Mouse (Mus musculus): ENCODE measurements around the gene Map3k10. TPM values are rescaled to one million over a fixed set of nuclear protein-coding genes. Genes with fewer than 3 reads are reported as not detected.
"Not testable (repeated sequence)": the region's sequence is repeated elsewhere in the genome, so short reads cannot be mapped to it uniquely, and the experiment has no call there.

The Map3k10 gene
- polyA plus RNA-seq, 1 experiment from 2014 or later: 22.2 TPM

GRCm38 (mm10) chr7:27650949-27651348 is 23.4 kb downstream of the Map3k10 start:
- H3K9me3 ChIP-seq: no peaks in the 10 kb centered on the region
- H3K27ac ChIP-seq: no peak overlapping the region
- peaks cover 5% of the 10 kb centered on the region; the same call in 1 of the 2 replicates for H3K4me1 ChIP-seq
- H3K36me3 ChIP-seq: peaks cover 4% of the 10 kb centered on the region; the same call in 1 of the 2 replicates
- peak overlapping the region; percentile 18; the same call in 1 of the 2 replicates for H3K4me2 ChIP-seq (replicated peaks)
- no peak overlapping the region for H3K9ac ChIP-seq
- peaks cover 24% of the 10 kb centered on the region for H3K27me3 ChIP-seq (replicated peaks)
- no peak for ATAC-seq (ENCODE audit: low FRiP score, low read depth)
- H3K4me3 ChIP-seq: no peak overlapping the region
- WGBS: 7% methylated on average over 10 of the region's 10 CpGs

- no peak overlapping the region for H3K9ac ChIP-seq
- ATAC-seq (ENCODE audit: low FRiP score, low read depth): no peak
- 92% methylated on average over 11 of the region's 11 CpGs for WGBS
- H3K27ac ChIP-seq: no peak overlapping the region
- H3K4me2 ChIP-seq (replicated peaks): no peak overlapping the region
- no peaks in the 10 kb centered on the region for H3K36me3 ChIP-seq
- H3K4me3 ChIP-seq: no peak overlapping the region
- no peaks in the 10 kb centered on the region for H3K9me3 ChIP-seq
- H3K27me3 ChIP-seq (replicated peaks): peaks cover 16% of the 10 kb centered on the region
- peaks cover 5% of the 10 kb centered on the region; the same call in 1 of the 2 replicates for H3K4me1 ChIP-seq
Observed at GRCm38 (mm10) chr7:27649723-27650122, 24.7 kb downstream of the Map3k10 start.

GRCm38 (mm10) chr7:27647281-27648002 is 27.0 kb downstream of the Map3k10 start:
- no peak overlapping the region for H3K4me3 ChIP-seq
- no peaks in the 10 kb centered on the region for H3K9me3 ChIP-seq
- H3K36me3 ChIP-seq: no peaks in the 10 kb centered on the region
- 84% methylated on average over 6 of the region's 6 CpGs for WGBS
- H3K27ac ChIP-seq: no peak overlapping the region
- no peak overlapping the region for H3K9ac ChIP-seq
- no peak overlapping the region for H3K4me2 ChIP-seq (replicated peaks)
- ATAC-seq (ENCODE audit: low FRiP score, low read depth): no peak
- peaks cover 3% of the 10 kb centered on the region for H3K27me3 ChIP-seq (replicated peaks)
- H3K4me1 ChIP-seq: no peaks in the 10 kb centered on the region

GRCm38 (mm10) chr7:27646516-27646915 is 27.9 kb downstream of the Map3k10 start:
- 85% methylated on average over 7 of the region's 7 CpGs for whole genome bisulfite sequencing
- no peak overlapping the region for H3K4me2 ChIP-seq (replicated peaks)
- H3K36me3 ChIP-seq: no peaks in the 10 kb centered on the region
- H3K9ac ChIP-seq: no peak overlapping the region
- ATAC-seq (ENCODE audit: low FRiP score, low read depth): no peak
- no peaks in the 10 kb centered on the region for H3K27me3 ChIP-seq (replicated peaks)
- H3K27ac ChIP-seq: no peak overlapping the region
- H3K9me3 ChIP-seq: no peaks in the 10 kb centered on the region
- H3K4me1 ChIP-seq: no peaks in the 10 kb centered on the region
- no peak overlapping the region for H3K4me3 ChIP-seq

GRCm38 (mm10) chr7:27644471-27644870 is 29.9 kb downstream of the Map3k10 start:
- Histone ChIP-seq H3K4me3 (no peak overlapping the region), H3K36me3 (0 out of 2 replicates have a peak, but pooled peaks cover under 1% of the 10 kb centered on the region), H3K27me3 (replicated peaks) (no peaks in the 10 kb centered on the region), H3K4me2 (replicated peaks) (no peak overlapping the region), H3K9ac (no peak overlapping the region), H3K4me1 (no peaks in the 10 kb centered on the region), H3K27ac (no peak overlapping the region), H3K9me3 (no peaks in the 10 kb centered on the region)
- no peak for ATAC-seq (ENCODE audit: low FRiP score, low read depth)
- WGBS: 68% methylated on average over 1 of the region's 1 CpGs

GRCm38 (mm10) chr7:27635094-27635493 is 39.3 kb downstream of the Map3k10 start:
- not testable (repeated sequence) for H3K27ac ChIP-seq; H3K9ac ChIP-seq; H3K9me3 ChIP-seq; H3K4me3 ChIP-seq; H3K4me2 ChIP-seq (replicated peaks); H3K27me3 ChIP-seq (replicated peaks); ATAC-seq (ENCODE audit: low FRiP score, low read depth); H3K4me1 ChIP-seq
- peaks cover 68% of the 10 kb centered on the region for H3K36me3 ChIP-seq
- 94% methylated on average over 2 of the region's 2 CpGs for WGBS

- no peaks in the 10 kb centered on the region for H3K27me3 ChIP-seq (replicated peaks)
- no peaks in the 10 kb centered on the region for H3K4me1 ChIP-seq
- WGBS: 95% methylated on average over 6 of the region's 6 CpGs
- H3K9me3 ChIP-seq: no peaks in the 10 kb centered on the region
- H3K27ac ChIP-seq: no peak overlapping the region
- peaks cover 70% of the 10 kb centered on the region for H3K36me3 ChIP-seq
- H3K9ac ChIP-seq: no peak overlapping the region
- H3K4me3 ChIP-seq: no peak overlapping the region
- no peak overlapping the region for H3K4me2 ChIP-seq (replicated peaks)
- ATAC-seq (ENCODE audit: low FRiP score, low read depth): no peak
Observed at GRCm38 (mm10) chr7:27634691-27635090, 39.7 kb downstream of the Map3k10 start.

- Histone ChIP-seq H3K36me3 (peaks cover 81% of the 10 kb centered on the region), H3K4me1 (no peaks in the 10 kb centered on the region), H3K4me2 (replicated peaks) (no peak overlapping the region), H3K4me3 (no peak overlapping the region), H3K27me3 (replicated peaks) (no peaks in the 10 kb centered on the region), H3K27ac (no peak overlapping the region), H3K9ac (no peak overlapping the region), H3K9me3 (no peaks in the 10 kb centered on the region)
- ATAC-seq (ENCODE audit: low FRiP score, low read depth): no peak
- WGBS: 90% methylated on average over 6 of the region's 6 CpGs
Observed at GRCm38 (mm10) chr7:27633166-27633565, 41.2 kb downstream of the Map3k10 start.

- no peak for ATAC-seq (ENCODE audit: low FRiP score, low read depth)
- Histone ChIP-seq H3K9ac (no peak overlapping the region), H3K4me3 (no peak overlapping the region), H3K27ac (no peak overlapping the region), H3K4me2 (replicated peaks) (no peak overlapping the region), H3K4me1 (no peaks in the 10 kb centered on the region), H3K27me3 (replicated peaks) (no peaks in the 10 kb centered on the region), H3K36me3 (peaks cover 81% of the 10 kb centered on the region), H3K9me3 (no peaks in the 10 kb centered on the region)
- 97% methylated on average over 4 of the region's 4 CpGs for WGBS
Observed at GRCm38 (mm10) chr7:27631439-27631838, 43.0 kb downstream of the Map3k10 start.

- WGBS: 96% methylated on average over 7 of the region's 7 CpGs
- H3K36me3 ChIP-seq: peaks cover 80% of the 10 kb centered on the region
Observed at GRCm38 (mm10) chr7:27628816-27629215, 45.6 kb downstream of the Map3k10 start.

GRCm38 (mm10) chr7:27628190-27628589 is 46.2 kb downstream of the Map3k10 start:
- H3K4me3 ChIP-seq: no peak overlapping the region
- no peak overlapping the region for H3K9ac ChIP-seq
- H3K27me3 ChIP-seq (replicated peaks): no peaks in the 10 kb centered on the region
- H3K9me3 ChIP-seq: no peaks in the 10 kb centered on the region
- 95% methylated on average over 6 of the region's 6 CpGs for WGBS
- peaks cover 83% of the 10 kb centered on the region for H3K36me3 ChIP-seq
- H3K4me2 ChIP-seq (replicated peaks): no peak overlapping the region
- H3K27ac ChIP-seq: no peak overlapping the region
- H3K4me1 ChIP-seq: no peaks in the 10 kb centered on the region
- ATAC-seq (ENCODE audit: low FRiP score, low read depth): no peak

More at GRCm38 (mm10) chr7:27628816-27629215, 45.6 kb downstream of the Map3k10 start:
- not testable (repeated sequence) for H3K9me3 ChIP-seq; H3K4me2 ChIP-seq (replicated peaks); H3K27ac ChIP-seq; H3K27me3 ChIP-seq (replicated peaks); ATAC-seq (ENCODE audit: low FRiP score, low read depth); H3K4me3 ChIP-seq; H3K9ac ChIP-seq; H3K4me1 ChIP-seq

GRCm38 (mm10) chr7:27627707-27628106 is 46.7 kb downstream of the Map3k10 start:
- no peak overlapping the region for H3K4me2 ChIP-seq (replicated peaks)
- no peaks in the 10 kb centered on the region for H3K27me3 ChIP-seq (replicated peaks)
- H3K9me3 ChIP-seq: no peaks in the 10 kb centered on the region
- no peak for ATAC-seq (ENCODE audit: low FRiP score, low read depth)
- H3K4me3 ChIP-seq: no peak overlapping the region
- H3K36me3 ChIP-seq: peaks cover 79% of the 10 kb centered on the region
- no peak overlapping the region for H3K9ac ChIP-seq
- H3K4me1 ChIP-seq: no peaks in the 10 kb centered on the region
- H3K27ac ChIP-seq: no peak overlapping the region
- 90% methylated on average over 7 of the region's 7 CpGs for WGBS

GRCm38 (mm10) chr7:27624967-27625366 is 49.4 kb downstream of the Map3k10 start:
- ATAC-seq (ENCODE audit: low FRiP score, low read depth): no peak
- no peaks in the 10 kb centered on the region for H3K4me1 ChIP-seq
- no peak overlapping the region for H3K4me3 ChIP-seq
- peaks cover 78% of the 10 kb centered on the region for H3K36me3 ChIP-seq
- no peaks in the 10 kb centered on the region for H3K27me3 ChIP-seq (replicated peaks)
- H3K4me2 ChIP-seq (replicated peaks): no peak overlapping the region
- H3K9ac ChIP-seq: no peak overlapping the region
- no peak overlapping the region for H3K27ac ChIP-seq
- no peaks in the 10 kb centered on the region for H3K9me3 ChIP-seq

Measured in neural tube, embryonic 12.5 days (tissue).